Mouse (Mus musculus) ES-Bruce4 (cell line): ENCODE measurements around the gene Nfil3. TPM values are rescaled to one million over a fixed set of nuclear protein-coding genes. Genes with fewer than 3 reads are reported as not detected.
A peak's percentile ranks its signal among the peaks of the same experiment; 100 is the strongest.

Experiments
- H3K27ac ChIP-seq: 2 replicates; pipeline ENCODE4 v1.5.1; 2012; ENCODE audit warnings: low read length, inconsistent platforms; ENCODE audit not compliant: insufficient read depth
- H3K27me3 ChIP-seq: 2 replicates; pipeline ENCODE4 v1.6.1; 2012; ENCODE audit warnings: mild to moderate bottlenecking, low read length, inconsistent platforms; ENCODE audit not compliant: control insufficient read depth, poor library complexity, insufficient read depth, severe bottlenecking
- H3K36me3 ChIP-seq: 2 replicates; pipeline ENCODE4 v1.6.1; 2012; ENCODE audit warnings: inconsistent platforms, mild to moderate bottlenecking, low read length, moderate library complexity; ENCODE audit not compliant: control insufficient read depth, poor library complexity, insufficient read depth, severe bottlenecking
- H3K4me1 ChIP-seq: one replicate; pipeline ENCODE4 v1.8.1; 2011; ENCODE audit warnings: low read length; ENCODE audit not compliant: control insufficient read depth, insufficient read depth
- H3K4me3 ChIP-seq: 2 replicates; pipeline ENCODE4 v1.5.1; 2011; ENCODE audit warnings: low read depth, mild to moderate bottlenecking, low read length
- H3K9ac ChIP-seq: 2 replicates; pipeline ENCODE4 v1.6.1; 2012; ENCODE audit warnings: low read depth, mild to moderate bottlenecking, inconsistent platforms; ENCODE audit not compliant: poor library complexity, severe bottlenecking
- H3K9me3 ChIP-seq: replicated peaks from 2 replicates; pipeline ENCODE4 v1.6.1; 2012; ENCODE audit warnings: mild to moderate bottlenecking, low read length, inconsistent platforms; ENCODE audit not compliant: control insufficient read depth, poor library complexity, insufficient read depth, severe bottlenecking
- CTCF ChIP-seq: IDR thresholded peaks from one replicate; pipeline ENCODE4 v1.8.1; 2011; ENCODE audit warnings: low read depth, low read length
- EP300 ChIP-seq: IDR thresholded peaks from 2 replicates; pipeline ENCODE4 v1.6.1; 2011; ENCODE audit warnings: low read depth, low read length; ENCODE audit not compliant: insufficient read depth
- POLR2A ChIP-seq: IDR thresholded peaks from one replicate; pipeline ENCODE4 v1.8.1; 2011; ENCODE audit warnings: low read length; ENCODE audit not compliant: insufficient read depth
- polyA plus RNA-seq: library from polyadenylated mRNA; stranded (reverse); fragments of >200 nt; gene quantifications from 2 replicates; pipeline ENCODE4 v1.2.4, GENCODE M21; 2011; ENCODE audit warnings: low read depth; ENCODE audit not compliant: missing spikeins, insufficient read depth, insufficient read length

Nfil3 gene
- polyA plus RNA-seq, 1 experiment, result 3.9 TPM

DNA sequence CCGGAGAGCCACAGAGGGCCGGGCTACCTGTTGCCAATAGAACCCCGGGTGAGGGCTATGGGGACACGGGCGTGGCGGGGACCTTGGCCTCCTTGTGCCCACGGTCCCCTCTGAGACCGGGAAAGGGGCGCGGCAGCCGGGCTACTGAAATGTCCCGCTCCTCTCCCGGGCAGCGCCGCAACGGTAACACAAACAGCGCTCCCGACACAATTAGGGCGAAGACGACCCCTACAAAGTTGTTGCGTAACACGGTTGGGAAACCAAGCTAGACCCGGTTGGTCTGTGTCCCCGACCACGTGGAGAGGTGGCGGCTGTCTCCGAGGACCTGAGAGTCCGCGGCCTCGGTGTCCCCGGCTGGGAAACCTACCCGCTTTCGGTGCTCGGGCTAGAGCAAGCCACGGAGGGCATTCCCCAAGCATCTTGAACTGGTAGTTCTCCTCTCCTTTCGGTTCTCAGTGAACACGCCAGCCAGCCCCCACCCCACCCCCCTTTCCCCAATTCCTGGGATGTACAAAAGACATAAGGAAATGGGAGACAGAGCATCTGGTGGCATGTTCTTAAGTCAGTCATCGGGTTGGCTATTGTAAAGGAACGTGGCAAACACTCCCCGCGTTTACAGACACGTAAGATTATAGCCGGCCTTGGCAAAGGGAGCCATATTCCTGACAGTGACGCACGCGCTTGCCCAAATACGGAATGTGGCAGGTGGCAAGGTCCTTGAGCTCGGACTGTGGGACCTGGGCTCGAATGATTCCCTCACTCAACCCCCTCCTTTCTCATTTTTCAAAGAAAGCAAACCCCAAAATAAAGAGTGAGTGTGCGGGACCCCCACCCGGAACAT is 788 bp upstream of the Nfil3 start:
- Histone ChIP-seq H3K27ac (no peak overlapping the region), H3K27me3 (peaks cover 19% of the 10 kb centered on the region)

DNA sequence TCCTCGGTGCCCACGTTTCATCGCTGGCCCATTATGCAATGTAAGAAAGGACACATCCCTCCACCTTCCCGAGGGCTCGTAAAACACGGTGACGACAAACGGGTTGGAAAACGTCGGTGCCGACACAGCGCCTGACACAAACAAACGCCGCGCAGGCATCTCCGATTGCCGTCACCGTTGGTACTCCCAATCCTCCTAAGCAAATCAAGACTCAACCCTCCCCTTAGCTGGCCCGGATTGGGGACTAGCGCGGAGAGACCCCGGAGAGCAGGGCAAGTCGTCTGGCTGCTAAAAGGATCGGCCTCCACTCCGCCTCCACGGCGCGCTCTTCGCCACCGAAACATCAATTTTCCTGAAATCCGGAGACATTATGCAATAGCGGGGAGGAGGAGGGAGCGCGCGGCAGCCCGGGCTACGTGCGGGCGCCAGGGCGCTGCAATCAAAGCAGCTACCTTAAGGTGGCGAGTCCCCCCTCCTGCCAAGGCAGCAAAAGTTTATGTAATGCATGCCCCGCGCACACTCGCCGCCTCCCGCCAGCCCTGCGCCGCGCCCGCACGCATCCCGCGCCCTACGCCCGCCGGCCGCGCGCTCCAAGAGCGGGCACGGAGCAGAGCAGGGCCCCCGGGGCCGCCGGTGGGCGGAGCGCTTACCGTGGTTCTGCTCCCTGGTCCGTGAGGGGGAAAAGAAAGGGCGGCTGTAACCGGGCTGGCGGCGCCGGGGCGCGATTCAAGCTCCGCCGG is 492 bp downstream of the Nfil3 start:
- Histone ChIP-seq H3K27ac (no peak overlapping the region), H3K9me3 (no peaks in the 10 kb centered on the region), H3K4me3 (peak overlapping the region; percentile 78), H3K27me3 (peaks cover 19% of the 10 kb centered on the region), H3K36me3 (no peaks in the 10 kb centered on the region), H3K9ac (peak overlapping the region; percentile 89), H3K4me1 (no peaks in the 10 kb centered on the region)
- TF ChIP-seq CTCF (no peak), EP300 (no peak), POLR2A (no peak)

More for the DNA sequence above, 788 bp upstream of the Nfil3 start:
- Histone ChIP-seq H3K4me1 (no peaks in the 10 kb centered on the region), H3K36me3 (no peaks in the 10 kb centered on the region), H3K9ac (peak overlapping the region; percentile 89), H3K4me3 (peak overlapping the region; percentile 85), H3K9me3 (no peaks in the 10 kb centered on the region)
- no peak for TF ChIP-seq POLR2A
- TF ChIP-seq CTCF, result no peak
- TF ChIP-seq EP300, result no peak

DNA sequence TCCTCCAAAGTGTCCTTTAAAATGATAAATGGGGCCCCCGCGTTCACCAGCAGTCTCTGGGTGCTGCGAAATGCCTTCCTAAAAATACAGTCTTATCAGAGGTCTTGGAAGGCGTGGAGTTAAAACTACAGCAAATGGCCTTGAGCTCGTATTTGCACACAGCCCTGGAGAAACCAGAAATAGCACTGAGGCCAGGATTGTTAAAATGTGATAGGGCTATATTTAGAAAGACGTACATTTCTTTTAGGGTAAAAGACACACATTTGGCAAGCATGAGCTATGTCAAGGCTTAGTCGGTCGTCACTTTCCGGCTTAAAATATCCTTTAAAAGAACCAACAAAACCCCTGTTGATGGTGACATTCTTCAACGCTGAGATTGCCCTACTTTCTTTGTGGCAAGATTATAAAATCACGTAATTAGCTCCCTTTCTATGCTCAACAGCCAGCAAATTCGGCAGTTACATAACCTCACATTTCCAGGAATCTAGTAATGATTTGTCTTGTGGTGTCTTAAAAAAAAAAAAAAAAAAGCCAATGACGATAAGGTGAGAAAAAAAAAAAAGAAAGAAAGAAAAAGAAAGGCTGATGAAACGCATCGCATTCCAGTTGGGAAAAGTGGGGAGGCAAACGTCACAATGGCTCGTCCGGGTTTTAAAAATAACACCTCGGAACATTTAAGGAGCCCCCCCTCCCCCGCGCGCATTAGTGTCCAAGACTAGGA is 1.4 kb downstream of the Nfil3 start:
- no peak for TF ChIP-seq EP300
- TF ChIP-seq CTCF, result no peak
- TF ChIP-seq POLR2A, result no peak
- 0 out of 2 replicates have a peak overlapping the region, but pooled peaks have one; percentile 78 for H3K4me3 ChIP-seq
- no peaks in the 10 kb centered on the region for H3K36me3 ChIP-seq
- peaks cover 19% of the 10 kb centered on the region for H3K27me3 ChIP-seq
- H3K4me1 ChIP-seq, result no peaks in the 10 kb centered on the region
- H3K27ac ChIP-seq, result no peak overlapping the region
- no peak overlapping the region for H3K9ac ChIP-seq
- H3K9me3 ChIP-seq, result no peaks in the 10 kb centered on the region

DNA sequence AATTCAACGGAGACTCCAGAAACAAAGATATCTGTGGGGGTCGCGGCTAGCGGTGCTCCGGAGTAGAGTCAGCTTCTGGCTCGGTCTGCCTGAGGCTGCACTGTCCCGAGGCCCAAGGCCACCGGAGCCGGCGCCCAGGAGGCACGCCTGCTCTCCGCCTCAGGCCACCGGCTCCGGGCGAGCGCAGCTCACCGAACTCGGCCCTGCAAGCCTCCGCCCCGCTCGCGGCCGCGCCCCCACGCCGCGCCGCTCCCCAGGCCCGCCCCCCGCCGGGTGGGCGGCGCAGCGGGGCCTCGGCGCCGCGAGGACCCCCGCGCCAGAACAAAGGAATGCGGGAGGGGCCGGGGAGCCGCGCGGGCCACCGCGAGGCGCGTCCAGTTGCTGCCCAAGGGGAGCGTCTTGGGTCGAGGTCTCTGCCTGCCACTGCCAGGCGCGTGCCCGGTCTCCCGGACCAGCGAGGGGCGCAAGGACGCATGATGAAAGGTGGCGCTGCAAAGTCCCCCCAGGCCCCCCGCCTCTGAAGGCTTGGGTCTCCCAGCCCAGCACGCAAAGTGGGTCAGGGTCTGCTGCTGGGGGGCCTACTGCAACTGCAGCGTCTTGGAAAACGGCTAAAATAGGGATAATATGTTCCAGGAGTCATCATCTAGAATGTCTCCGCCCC is 2.4 kb downstream of the Nfil3 start:
- Histone ChIP-seq H3K9ac (peak overlapping the region; percentile 57; the same call in 1 of the 2 replicates), H3K36me3 (no peaks in the 10 kb centered on the region), H3K9me3 (no peaks in the 10 kb centered on the region), H3K27ac (no peak overlapping the region), H3K27me3 (peaks cover 19% of the 10 kb centered on the region), H3K4me3 (peak overlapping the region; percentile 51), H3K4me1 (no peaks in the 10 kb centered on the region)
- TF ChIP-seq CTCF (no peak), EP300 (no peak)

DNA sequence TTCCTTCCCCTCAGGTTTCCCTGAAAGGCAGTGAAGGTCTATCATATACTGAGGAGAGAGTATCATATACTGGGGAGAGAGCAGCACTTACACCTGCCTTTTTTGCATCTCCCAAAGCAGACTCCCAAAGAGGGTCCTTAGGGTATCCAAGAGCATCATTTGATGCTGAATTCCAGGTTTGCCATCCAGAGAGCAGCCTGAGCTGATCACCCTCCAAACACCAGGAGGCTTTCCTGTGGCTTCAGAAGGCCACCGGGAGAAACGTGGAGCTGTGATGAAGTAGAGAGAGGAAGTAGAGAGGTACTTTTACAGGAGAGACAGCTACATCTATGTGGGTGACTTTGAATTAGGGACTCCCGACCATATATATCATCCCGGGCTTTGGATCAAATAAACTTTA is 3.1 kb downstream of the Nfil3 start:
- no peak for TF ChIP-seq EP300
- no peak for TF ChIP-seq CTCF
- TF ChIP-seq POLR2A, result no peak
- Histone ChIP-seq H3K27ac (no peak overlapping the region), H3K36me3 (no peaks in the 10 kb centered on the region), H3K9me3 (no peaks in the 10 kb centered on the region), H3K4me1 (no peaks in the 10 kb centered on the region), H3K27me3 (peaks cover 19% of the 10 kb centered on the region), H3K9ac (0 out of 2 replicates have a peak overlapping the region, but pooled peaks have one; percentile 57), H3K4me3 (no peak overlapping the region)
